Mouse (Mus musculus): ENCODE data around the gene Olfr552. TPM values are rescaled to one million over a fixed set of nuclear protein-coding genes. Genes with fewer than 3 reads are reported as not detected.

Gene Olfr552
- 0.13 and 0.16 TPM in 2 replicates for polyA plus RNA-seq (2012; rRNA removed)

GRCm38 (mm10) chr7:102597378-102598031 lies at the start of gene Olfr552:
Gene Olfr552 (plus strand): TSS chr7:102597770.
- DNase-seq = no peak
- TF ChIP-seq POLR2A (IDR thresholded peaks at IDR 0.05; ENCODE audit: borderline replicate concordance, extremely low read depth, low read depth, low read length) = no peak
- no peak for TF ChIP-seq CTCF (IDR thresholded peaks at IDR 0.05; ENCODE audit: insufficient read depth, low read length)
- H3K4me3 ChIP-seq (replicated peaks; ENCODE audit: extremely low read depth, low read depth, low read length) = no peak within 1 kb of the TSS
- WGBS = 19% methylated on average over 1 of the region's 1 CpGs
- H3K4me1 ChIP-seq (ENCODE audit: control insufficient read depth, insufficient read depth, low read length) = no peaks in the 10 kb centered on the region

GRCm38 (mm10) chr7:102549570-102549969 lies 48.0 kb upstream of the Olfr552 start, which contains the start of gene Olfr549:
Gene Olfr549 (plus strand): TSS chr7:102549870.
- 86% methylated on average over 3 of the region's 3 CpGs for WGBS
- no peak for DNase-seq
- TF ChIP-seq CTCF (IDR thresholded peaks at IDR 0.05; ENCODE audit: insufficient read depth, low read length) (no peak), POLR2A (IDR thresholded peaks at IDR 0.05; ENCODE audit: borderline replicate concordance, extremely low read depth, low read depth, low read length) (no peak)
- no peaks in the 10 kb centered on the region for H3K4me1 ChIP-seq (ENCODE audit: control insufficient read depth, insufficient read depth, low read length)
- H3K4me3 ChIP-seq (replicated peaks; ENCODE audit: extremely low read depth, low read depth, low read length) = no peak within 1 kb of the TSS

DNA sequence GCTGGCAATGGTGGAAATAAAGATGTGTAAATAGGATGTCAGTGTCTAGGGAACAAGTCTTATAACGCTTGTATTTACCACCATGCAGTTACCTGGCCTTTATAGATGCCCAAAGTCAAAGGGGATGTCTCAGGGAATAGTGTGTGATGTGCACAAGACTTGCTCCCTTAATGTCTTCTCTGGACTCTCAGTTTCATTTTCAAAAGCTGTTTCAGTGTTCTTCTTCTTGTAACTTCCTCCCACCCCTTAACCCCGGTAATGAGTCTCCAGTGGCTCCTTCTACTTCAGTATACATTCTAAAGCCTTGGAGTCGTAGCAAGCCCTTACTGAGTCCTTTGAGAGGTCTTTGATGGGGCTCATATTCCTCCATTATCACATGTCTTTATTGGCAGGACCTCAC lies 44.3 kb upstream of the Olfr552 start:
- no peak for DNase-seq
- TF ChIP-seq CTCF (IDR thresholded peaks at IDR 0.05; ENCODE audit: insufficient read depth, low read length) (no peak), POLR2A (IDR thresholded peaks at IDR 0.05; ENCODE audit: borderline replicate concordance, extremely low read depth, low read depth, low read length) (no peak)
- no peaks in the 10 kb centered on the region for H3K4me1 ChIP-seq (ENCODE audit: control insufficient read depth, insufficient read depth, low read length)
- H3K4me3 ChIP-seq (replicated peaks; ENCODE audit: extremely low read depth, low read depth, low read length) = no peak overlapping the region
- 64% methylated on average over 3 of the region's 3 CpGs for WGBS

DNA sequence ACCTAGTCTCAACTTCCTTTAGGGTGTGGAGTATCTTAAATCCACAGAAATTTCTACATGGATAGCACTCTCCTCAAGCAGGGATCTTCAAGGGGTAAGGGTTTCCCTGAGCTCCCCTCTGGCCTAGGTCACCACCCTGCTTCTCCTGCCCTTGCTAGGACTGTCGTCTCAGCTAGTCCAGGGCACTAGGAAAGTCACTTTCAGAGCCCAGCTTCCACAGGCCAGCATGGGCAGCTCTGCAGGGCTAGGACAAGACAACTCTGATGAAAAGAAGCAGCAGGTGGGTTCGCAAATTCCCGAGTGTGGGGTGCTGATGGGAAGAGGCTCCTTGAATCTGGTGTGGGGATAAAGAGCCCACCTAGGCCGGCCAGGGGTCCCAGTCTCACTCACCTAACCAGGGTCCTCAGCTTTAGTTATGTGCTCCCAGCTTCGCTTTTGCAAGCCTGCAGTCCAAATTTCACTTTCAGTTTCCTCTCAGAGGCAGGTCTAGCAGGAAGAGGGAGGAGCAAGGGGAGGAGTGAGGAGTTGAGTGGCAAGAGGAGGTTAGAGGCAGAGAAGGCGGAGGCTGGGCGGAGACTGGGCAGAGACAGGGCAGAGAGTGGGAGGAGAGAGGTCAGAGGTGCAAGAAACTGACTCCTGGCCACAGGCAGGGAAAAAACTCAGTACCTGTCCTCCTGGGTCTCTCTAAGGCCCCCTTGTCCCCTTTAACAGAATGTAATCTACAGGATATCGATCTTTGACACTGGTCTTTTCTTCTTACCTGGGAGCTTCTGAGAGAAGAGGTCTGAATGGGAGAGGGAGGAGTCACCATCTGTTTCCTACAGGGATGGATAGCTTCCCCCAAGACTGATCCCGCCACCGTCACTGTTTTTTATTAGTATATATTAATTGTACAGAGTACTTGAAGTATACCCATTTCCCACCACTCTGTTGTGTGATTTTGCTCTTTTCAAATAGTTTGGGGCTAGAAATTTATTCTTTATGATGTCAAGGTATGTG lies 32.3 kb upstream of the Olfr552 start, which contains the start of gene Trim21:
Trim21 (minus strand) TSS at position 488 of the 999 bp plus-strand sequence.
- H3K4me3 ChIP-seq (replicated peaks; ENCODE audit: extremely low read depth, low read depth, low read length) = peak within 1 kb of the TSS; percentile 72
- peak; percentile 87 for DNase-seq
- TF ChIP-seq POLR2A (IDR thresholded peaks at IDR 0.05; ENCODE audit: borderline replicate concordance, extremely low read depth, low read depth, low read length) (peak; percentile 63; the same call in 1 of the 2 replicates), CTCF (IDR thresholded peaks at IDR 0.05; ENCODE audit: insufficient read depth, low read length) (no peak)
- no peaks in the 10 kb centered on the region for H3K4me1 ChIP-seq (ENCODE audit: control insufficient read depth, insufficient read depth, low read length)
- 8% methylated on average over 10 of the region's 10 CpGs for WGBS

- DNase-seq = no peak
- no peaks in the 10 kb centered on the region for H3K4me1 ChIP-seq (ENCODE audit: control insufficient read depth, insufficient read depth, low read length)
- TF ChIP-seq POLR2A (IDR thresholded peaks at IDR 0.05; ENCODE audit: borderline replicate concordance, extremely low read depth, low read depth, low read length) (no peak), CTCF (IDR thresholded peaks at IDR 0.05; ENCODE audit: insufficient read depth, low read length) (no peak)
- no peak overlapping the region for H3K4me3 ChIP-seq (replicated peaks; ENCODE audit: extremely low read depth, low read depth, low read length)
- WGBS = 71% methylated on average over 4 of the region's 4 CpGs
These were observed 31.4 kb upstream of the Olfr552 start for GRCm38 (mm10) chr7:102566219-102566618.

- DNase-seq = no peak
- TF ChIP-seq POLR2A (IDR thresholded peaks at IDR 0.05; ENCODE audit: borderline replicate concordance, extremely low read depth, low read depth, low read length) = no peak
- no peak for TF ChIP-seq CTCF (IDR thresholded peaks at IDR 0.05; ENCODE audit: insufficient read depth, low read length)
- Histone ChIP-seq H3K4me1 (ENCODE audit: control insufficient read depth, insufficient read depth, low read length) (no peaks in the 10 kb centered on the region), H3K4me3 (replicated peaks; ENCODE audit: extremely low read depth, low read depth, low read length) (peak within 1 kb of the TSS; percentile 17)
- 76% methylated on average over 8 of the region's 8 CpGs for WGBS
These were observed 26.4 kb upstream of the Olfr552 start, which contains the start of gene Olfr550 for GRCm38 (mm10) chr7:102571142-102571541. Gene Olfr550 (plus strand): TSS chr7:102571442.

- DNase-seq = no peak
- 63% methylated on average over 3 of the region's 3 CpGs for WGBS
- Histone ChIP-seq H3K4me3 (replicated peaks; ENCODE audit: extremely low read depth, low read depth, low read length) (no peak overlapping the region), H3K4me1 (ENCODE audit: control insufficient read depth, insufficient read depth, low read length) (no peaks in the 10 kb centered on the region)
- TF ChIP-seq POLR2A (IDR thresholded peaks at IDR 0.05; ENCODE audit: borderline replicate concordance, extremely low read depth, low read depth, low read length) (no peak), CTCF (IDR thresholded peaks at IDR 0.05; ENCODE audit: insufficient read depth, low read length) (no peak)
These were observed 24.3 kb upstream of the Olfr552 start for GRCm38 (mm10) chr7:102573174-102573830.

- no peak for DNase-seq
These were observed 21.6 kb upstream of the Olfr552 start for GRCm38 (mm10) chr7:102575998-102576397.

DNA sequence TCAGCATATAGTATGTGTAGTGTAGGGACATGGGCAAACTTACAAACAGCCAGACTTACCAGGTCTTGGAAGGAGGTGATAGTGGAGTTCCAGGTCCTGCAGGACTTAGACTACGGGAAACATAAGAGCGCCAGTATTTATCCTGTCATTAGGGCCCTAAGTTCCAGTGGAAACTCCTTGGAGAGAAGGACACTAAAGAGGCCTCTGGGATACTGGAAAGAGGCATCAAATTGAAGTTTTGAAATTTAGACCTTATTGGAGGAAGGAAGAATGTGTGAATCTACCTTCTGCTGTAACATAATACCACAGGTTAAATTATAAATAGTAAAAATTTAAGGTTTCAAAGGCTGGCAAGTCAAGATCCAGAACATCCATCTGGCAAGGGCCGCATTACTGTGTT lies 5.8 kb upstream of the Olfr552 start, which contains the start of gene Olfr551:
Olfr551 (minus strand) TSS at position 101 of the 400 bp plus-strand sequence.
- Histone ChIP-seq H3K4me1 (ENCODE audit: control insufficient read depth, insufficient read depth, low read length) (no peaks in the 10 kb centered on the region), H3K4me3 (replicated peaks; ENCODE audit: extremely low read depth, low read depth, low read length) (no peak within 1 kb of the TSS)
- no peak for TF ChIP-seq CTCF (IDR thresholded peaks at IDR 0.05; ENCODE audit: insufficient read depth, low read length)
- no peak for TF ChIP-seq POLR2A (IDR thresholded peaks at IDR 0.05; ENCODE audit: borderline replicate concordance, extremely low read depth, low read depth, low read length)
- no peak for DNase-seq
- WGBS = 94% methylated on average over 3 of the region's 3 CpGs

More at GRCm38 (mm10) chr7:102575998-102576397, 21.6 kb upstream of the Olfr552 start:
- TF ChIP-seq CTCF (IDR thresholded peaks at IDR 0.05; ENCODE audit: insufficient read depth, low read length) = no peak
- WGBS = 54% methylated on average over 6 of the region's 6 CpGs
- Histone ChIP-seq H3K4me3 (replicated peaks; ENCODE audit: extremely low read depth, low read depth, low read length) (no peak overlapping the region), H3K4me1 (ENCODE audit: control insufficient read depth, insufficient read depth, low read length) (no peaks in the 10 kb centered on the region)
